Mouse (Mus musculus) ES-E14 (cell line): ENCODE measurements around the gene Dlk1.

Source experiments
- CHD2 ChIP-seq: IDR thresholded peaks from 2 replicates; pipeline ENCODE4 v1.6.1; 2014; ENCODE audit warnings: mild to moderate bottlenecking, low read depth, low read length, inconsistent platforms
- HCFC1 ChIP-seq: IDR thresholded peaks from 2 replicates; pipeline ENCODE4 v1.6.1; 2012; ENCODE audit warnings: low read length, inconsistent platforms, borderline replicate concordance; ENCODE audit not compliant: insufficient read depth
- ZC3H11A ChIP-seq: IDR thresholded peaks from 2 replicates; pipeline ENCODE4 v1.6.1; 2012; ENCODE audit warnings: low read depth, mild to moderate bottlenecking, inconsistent platforms, low read length, borderline replicate concordance

DNA sequence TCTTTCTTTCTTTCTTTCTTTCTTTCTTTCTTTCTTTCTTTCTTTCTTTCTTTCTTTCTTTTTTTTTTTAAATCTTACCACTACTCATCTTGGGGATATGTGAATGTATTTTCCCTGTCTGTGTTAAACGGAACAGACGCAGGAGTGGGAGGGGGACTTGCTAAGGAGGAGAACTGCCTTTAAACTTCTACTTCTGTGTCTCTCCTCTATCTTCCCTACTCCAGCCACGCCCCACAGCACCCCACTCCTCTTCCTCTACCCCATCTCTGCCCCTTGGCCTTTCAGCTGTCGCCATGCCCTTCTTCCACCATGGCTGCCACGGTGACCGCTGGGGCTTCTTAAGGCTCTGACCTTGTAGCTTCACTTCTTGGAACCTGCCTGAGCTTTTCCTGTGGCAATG, 14.2 kb upstream of the Dlk1 start:
- no peak for TF ChIP-seq ZC3H11A
- no peak for TF ChIP-seq HCFC1
- no peak for TF ChIP-seq CHD2
